Mouse (Mus musculus): ENCODE measurements around the gene Krtap10-4.
"Not testable (repeated sequence)": the region's sequence is repeated elsewhere in the genome, so short reads cannot be mapped to it uniquely, and the experiment has no call there.

Krtap10-4 gene

DNA sequence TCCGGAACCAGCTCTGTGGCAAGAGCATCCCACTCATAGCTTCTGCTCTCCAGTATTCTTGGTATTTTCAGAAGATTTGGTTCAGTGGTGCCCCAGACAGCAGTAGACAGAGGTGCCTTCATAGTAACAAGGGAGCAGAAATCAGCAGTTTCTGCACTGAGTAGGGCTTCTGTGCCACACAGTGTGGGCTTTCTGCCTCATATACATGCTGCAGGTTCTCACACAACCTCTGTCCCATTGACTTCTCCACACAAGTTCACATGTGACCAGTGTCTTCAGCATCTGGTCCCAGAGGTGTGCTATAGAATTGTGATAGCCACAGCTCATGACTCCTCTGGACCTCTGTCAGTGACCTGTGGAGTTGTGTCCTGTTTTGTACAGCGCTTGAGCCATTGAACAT is 38.3 kb downstream of the Krtap10-4 start:
- DNase-seq (ENCODE audit: low read depth, low spot score), result no peak

DNA sequence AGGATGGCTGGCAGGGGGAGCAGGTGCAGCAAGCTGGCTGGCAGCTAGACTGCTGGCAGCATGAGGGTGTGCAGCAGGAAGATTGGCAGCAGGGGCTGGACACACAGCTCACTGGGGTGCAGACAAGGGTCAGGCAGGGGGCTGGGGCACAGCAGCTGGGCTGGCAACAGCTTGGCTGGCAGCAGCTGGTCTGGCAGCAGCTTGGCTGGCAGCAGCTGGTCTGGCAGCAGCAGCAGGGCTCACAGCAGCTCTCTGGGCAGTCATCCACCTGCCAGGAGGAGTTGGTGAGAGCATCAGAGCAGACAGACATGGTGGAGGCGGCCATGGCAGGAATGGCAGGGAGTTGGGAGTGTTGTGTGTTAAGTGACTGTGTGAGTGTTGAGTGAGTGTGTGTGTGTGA is 39.0 kb downstream of the Krtap10-4 start, which contains the start of gene Gm7137:
Gene Gm7137, minus strand, starts transcription at position 325 of the 400 bp plus-strand sequence.
- DNase-seq (ENCODE audit: low read depth, low spot score), result not testable (repeated sequence)

DNA sequence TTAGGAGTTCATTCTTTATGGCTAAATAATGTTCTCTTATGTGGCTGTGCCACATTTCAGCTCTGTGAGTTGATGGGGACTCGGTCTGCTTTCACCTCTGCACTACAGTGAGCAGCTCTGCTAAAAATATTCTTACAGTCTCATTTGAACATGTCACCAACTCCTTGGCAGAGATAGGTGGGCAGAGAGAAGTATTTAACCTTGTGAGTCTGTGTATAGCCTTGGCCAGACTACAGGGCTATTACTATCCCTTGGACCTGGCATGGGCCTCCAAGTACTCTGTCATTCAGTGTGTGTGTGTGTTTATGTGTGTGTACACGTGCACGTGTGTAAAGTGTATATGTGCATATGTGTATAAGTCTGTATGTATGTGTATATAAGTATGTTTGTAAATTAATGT is 43.5 kb downstream of the Krtap10-4 start:
- not testable (repeated sequence) for DNase-seq (ENCODE audit: low read depth, low spot score)

DNA sequence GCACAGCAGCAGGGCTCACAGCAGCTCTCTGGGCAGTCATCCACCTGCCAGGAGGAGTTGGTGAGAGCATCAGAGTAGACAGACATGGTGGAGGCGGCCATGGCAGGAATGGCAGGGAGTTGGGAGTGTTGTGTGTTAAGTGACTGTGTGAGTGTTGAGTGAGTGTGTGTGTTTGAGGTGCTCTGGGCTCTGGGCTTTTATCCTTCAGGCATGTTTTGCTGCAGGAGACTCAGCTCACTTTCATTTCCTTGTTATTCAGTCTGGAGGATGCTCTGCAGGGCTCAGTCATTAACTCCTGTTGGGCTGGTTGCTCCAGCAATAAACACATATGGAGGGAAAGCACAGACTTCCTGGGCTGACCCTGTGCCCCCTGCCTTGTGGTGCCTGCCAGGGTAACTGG is 44.5 kb downstream of the Krtap10-4 start, which contains the start of gene Gm3250:
Gene Gm3250, minus strand, starts transcription at position 101 of the 400 bp plus-strand sequence.
- not testable (repeated sequence) for DNase-seq (ENCODE audit: low read depth, low spot score)

DNA sequence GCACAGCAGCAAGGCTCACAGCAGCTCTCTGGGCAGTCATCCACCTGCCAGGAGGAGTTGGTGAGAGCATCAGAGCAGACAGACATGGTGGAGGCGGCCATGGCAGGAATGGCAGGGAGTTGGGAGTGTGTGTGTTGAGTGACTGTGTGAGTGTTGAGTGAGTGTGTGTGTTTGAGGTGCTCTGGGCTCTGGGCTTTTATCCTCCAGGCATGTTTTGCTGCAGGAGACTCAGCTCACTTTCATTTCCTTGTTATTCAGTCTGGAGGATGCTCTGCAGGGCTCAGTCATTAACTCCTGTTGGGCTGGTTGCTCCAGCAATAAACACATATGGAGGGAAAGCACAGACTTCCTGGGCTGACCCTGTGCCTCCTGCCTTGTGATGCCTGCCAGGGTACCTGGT is 50.1 kb downstream of the Krtap10-4 start, which contains the start of gene Gm7138:
Gene Gm7138, minus strand, starts transcription at position 101 of the 400 bp plus-strand sequence.
- DNase-seq (ENCODE audit: low read depth, low spot score), result not testable (repeated sequence)
